Mouse (Mus musculus) hindbrain, embryonic 14.5 days (tissue): ENCODE data around the gene Fbxw4. TPM values are rescaled to one million over a fixed set of nuclear protein-coding genes. Genes with fewer than 3 reads are reported as not detected.

Source experiments
- ATAC-seq: fragments of 200-750 bp; cut with Nextera tagmentation; 2 replicates; pipeline ENCODE4 v1.8.0; 2017; ENCODE audit warnings: moderate number of reproducible peaks, mild to moderate bottlenecking, moderate TSS enrichment, moderate library complexity; ENCODE audit not compliant: low FRiP score
- DNase-seq: peaks from one replicate; pipeline ENCODE4 v3.0.0-alpha.2; 2015; ENCODE audit warnings: low spot score
- H3K27ac ChIP-seq: fragments of 300-500 bp; sonication (generic); 2 replicates; pipeline ENCODE4 v1.5.1; 2014; ENCODE audit warnings: mild to moderate bottlenecking, moderate library complexity
- H3K27me3 ChIP-seq: fragments of 300-500 bp; sonication (generic); 2 replicates; pipeline ENCODE4 v1.6.1; 2014; ENCODE audit warnings: mild to moderate bottlenecking, low read length, mixed read lengths; ENCODE audit not compliant: control insufficient read depth, insufficient read depth
- H3K36me3 ChIP-seq: fragments of 300-500 bp; sonication (generic); replicated peaks from 2 replicates; pipeline ENCODE4 v1.6.1; 2014; ENCODE audit not compliant: control insufficient read depth, insufficient read depth
- H3K4me1 ChIP-seq: fragments of 300-500 bp; sonication (generic); replicated peaks from 2 replicates; pipeline ENCODE4 v1.6.1; 2014; ENCODE audit warnings: antibody characterized with exemption, low read length, mixed read lengths; ENCODE audit not compliant: control insufficient read depth, insufficient read depth
- H3K4me2 ChIP-seq: fragments of 300-500 bp; sonication (generic); replicated peaks from 2 replicates; pipeline ENCODE4 v1.6.1; 2014; ENCODE audit warnings: mild to moderate bottlenecking, moderate library complexity
- H3K4me3 ChIP-seq: fragments of 300-500 bp; sonication (generic); replicated peaks from 2 replicates; pipeline ENCODE4 v1.5.1; 2014; ENCODE audit warnings: mild to moderate bottlenecking, low read length
- H3K9ac ChIP-seq: fragments of 300-500 bp; sonication (generic); 2 replicates; pipeline ENCODE4 v1.6.1; 2014
- H3K9me3 ChIP-seq: fragments of 300-500 bp; sonication (generic); 2 replicates; pipeline ENCODE4 v1.6.1; 2016; ENCODE audit warnings: low read length; ENCODE audit not compliant: control insufficient read depth
- WGBS: fragments of 180-500 bp; shearing (Covaris S2); extraction: QIAGEN DNeasy Blood & Tissue Kit; methylation state at CpG from one replicate; pipeline ENCODE4 v1.1.7; 2014; 5-methylcytosine and 5-hydroxymethylcytosine counted together
- polyA plus RNA-seq: library from polyadenylated mRNA; unstranded; fragments of >200 nt; fragmentation: Nextera tagmentation; extraction: Ambion mirVana; gene quantifications from 2 replicates; pipeline ENCODE4 v1.2.1, GENCODE M21; 2014

The Fbxw4 gene
- polyA plus RNA-seq, 1 experiment from 2014 or later = 6.7 TPM

DNA sequence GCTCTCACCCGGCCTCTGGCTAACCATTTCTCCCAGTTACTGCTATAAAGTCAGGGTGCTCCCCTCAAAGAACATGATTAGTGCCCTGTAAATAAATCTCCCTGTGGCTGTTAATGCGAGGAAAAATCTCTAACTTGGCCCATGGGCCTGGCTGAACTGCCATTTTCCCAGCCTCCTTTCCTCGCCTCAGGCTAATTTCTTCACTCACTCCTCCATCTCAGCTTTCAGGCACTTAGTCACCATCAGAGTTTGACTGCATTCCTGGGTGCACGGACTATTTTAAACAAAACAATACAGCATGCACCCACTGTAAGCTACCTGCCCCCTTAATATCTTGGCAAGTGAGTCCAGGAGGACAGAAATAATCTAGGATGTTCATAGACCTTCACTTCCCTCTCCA is 13.2 kb downstream of the Fbxw4 start:
- Histone ChIP-seq H3K4me1 (no peaks in the 10 kb centered on the region), H3K9me3 (no peaks in the 10 kb centered on the region), H3K9ac (no peak overlapping the region), H3K4me3 (no peak overlapping the region), H3K27me3 (no peaks in the 10 kb centered on the region), H3K4me2 (no peak overlapping the region), H3K36me3 (no peaks in the 10 kb centered on the region), H3K27ac (no peak overlapping the region)
- ATAC-seq = no peak
- 64% methylated on average over 4 of the region's 4 CpGs for WGBS
- no peak for DNase-seq

DNA sequence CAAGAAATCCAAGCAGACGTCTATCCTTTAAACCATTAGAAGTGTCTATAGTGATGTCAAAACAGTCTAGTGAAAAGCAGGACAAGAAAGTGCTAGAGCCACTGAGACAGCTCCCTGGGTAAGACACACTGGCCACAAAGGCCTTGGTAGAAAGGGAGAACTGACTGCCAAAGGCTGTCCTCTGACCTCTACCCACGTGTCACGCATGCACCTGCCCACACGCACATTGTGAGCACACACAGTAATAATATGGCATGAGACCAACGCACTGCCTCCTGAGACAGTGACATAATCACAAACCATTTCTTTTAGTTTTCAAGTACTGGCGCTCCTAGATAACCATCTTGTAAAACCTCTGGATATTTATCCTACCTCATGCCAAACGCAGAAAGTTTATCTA is 19.4 kb downstream of the Fbxw4 start:
- H3K27ac ChIP-seq = no peak overlapping the region
- H3K4me3 ChIP-seq = no peak overlapping the region
- no peaks in the 10 kb centered on the region for H3K9me3 ChIP-seq
- no peak for ATAC-seq
- H3K9ac ChIP-seq = no peak overlapping the region
- H3K27me3 ChIP-seq = no peaks in the 10 kb centered on the region
- no peaks in the 10 kb centered on the region for H3K4me1 ChIP-seq
- peaks cover 15% of the 10 kb centered on the region for H3K36me3 ChIP-seq
- no peak overlapping the region for H3K4me2 ChIP-seq
- 86% methylated on average over 7 of the region's 7 CpGs for WGBS
- DNase-seq = no peak

GRCm38 (mm10) chr19:45635960-45636359 is 24.2 kb downstream of the Fbxw4 start:
- WGBS = 73% methylated on average over 5 of the region's 5 CpGs
- H3K9ac ChIP-seq = no peak overlapping the region
- no peak overlapping the region for H3K27ac ChIP-seq
- no peaks in the 10 kb centered on the region for H3K9me3 ChIP-seq
- H3K27me3 ChIP-seq = no peaks in the 10 kb centered on the region
- peaks cover 40% of the 10 kb centered on the region for H3K36me3 ChIP-seq
- H3K4me2 ChIP-seq = no peak overlapping the region
- ATAC-seq (no peak), DNase-seq (no peak)
- no peaks in the 10 kb centered on the region for H3K4me1 ChIP-seq
- H3K4me3 ChIP-seq = no peak overlapping the region

DNA sequence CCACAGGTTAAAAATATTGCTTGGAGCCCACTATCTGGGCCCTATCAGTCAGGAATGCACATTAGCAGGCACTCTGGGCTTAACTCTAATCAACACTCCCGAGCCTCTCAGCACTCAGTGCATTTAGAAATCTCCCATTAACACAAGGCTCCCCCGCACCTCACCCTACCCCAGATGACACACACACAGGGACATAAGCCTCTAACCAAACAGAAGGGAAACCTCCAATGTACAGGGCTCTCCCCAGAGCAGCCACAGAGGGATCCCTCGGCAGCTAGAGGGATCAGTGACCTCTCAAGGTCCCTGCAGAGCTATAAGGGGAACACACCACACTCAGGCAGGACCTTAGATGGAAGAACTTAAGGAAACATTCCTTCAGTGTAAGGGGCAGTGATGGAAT is 28.5 kb downstream of the Fbxw4 start:
- WGBS = 63% methylated on average over 3 of the region's 3 CpGs
- no peaks in the 10 kb centered on the region for H3K27me3 ChIP-seq
- DNase-seq (no peak), ATAC-seq (no peak)
- H3K27ac ChIP-seq = no peak overlapping the region
- H3K4me1 ChIP-seq = no peaks in the 10 kb centered on the region
- no peaks in the 10 kb centered on the region for H3K9me3 ChIP-seq
- no peak overlapping the region for H3K4me3 ChIP-seq
- H3K4me2 ChIP-seq = no peak overlapping the region
- H3K36me3 ChIP-seq = peaks cover 47% of the 10 kb centered on the region
- H3K9ac ChIP-seq = no peak overlapping the region

DNA sequence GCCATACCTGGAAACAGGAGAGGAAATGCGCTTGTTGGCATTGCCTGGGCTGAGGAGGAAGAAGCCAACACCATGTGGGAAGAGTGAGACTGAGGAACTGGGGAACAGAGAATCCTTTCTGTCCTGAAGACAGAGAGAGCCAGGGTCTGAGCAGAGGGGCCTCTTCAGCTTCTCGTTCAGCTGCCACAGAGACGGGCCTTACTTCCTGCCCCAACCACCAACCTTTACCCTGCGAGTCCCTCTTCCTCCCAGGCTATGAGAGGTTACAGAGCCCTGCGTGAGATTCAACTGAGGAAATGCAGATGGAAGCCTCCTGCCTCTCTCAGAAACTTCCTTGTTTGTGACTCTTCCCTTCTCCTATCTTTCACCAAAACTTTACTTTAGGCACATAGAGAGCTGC is 29.2 kb downstream of the Fbxw4 start:
- Histone ChIP-seq H3K4me2 (no peak overlapping the region), H3K4me3 (no peak overlapping the region), H3K4me1 (no peaks in the 10 kb centered on the region), H3K9ac (no peak overlapping the region), H3K36me3 (peaks cover 45% of the 10 kb centered on the region), H3K27me3 (no peaks in the 10 kb centered on the region), H3K27ac (no peak overlapping the region), H3K9me3 (no peaks in the 10 kb centered on the region)
- DNase-seq (no peak), ATAC-seq (no peak)
- WGBS = 85% methylated on average over 5 of the region's 5 CpGs

- 94% methylated on average over 3 of the region's 3 CpGs for WGBS
These were observed 30.9 kb downstream of the Fbxw4 start for GRCm38 (mm10) chr19:45629219-45629618.

GRCm38 (mm10) chr19:45628649-45629048 is 31.5 kb downstream of the Fbxw4 start:
- WGBS = 42% methylated on average over 6 of the region's 6 CpGs
- H3K4me1 ChIP-seq = no peaks in the 10 kb centered on the region
- H3K4me3 ChIP-seq = no peak overlapping the region
- no peak overlapping the region for H3K9ac ChIP-seq
- H3K27me3 ChIP-seq = no peaks in the 10 kb centered on the region
- H3K36me3 ChIP-seq = peaks cover 40% of the 10 kb centered on the region
- H3K9me3 ChIP-seq = no peaks in the 10 kb centered on the region
- H3K27ac ChIP-seq = no peak overlapping the region
- ATAC-seq = no peak
- no peak for DNase-seq
- no peak overlapping the region for H3K4me2 ChIP-seq

More at GRCm38 (mm10) chr19:45629219-45629618, 30.9 kb downstream of the Fbxw4 start:
- ATAC-seq (no peak), DNase-seq (no peak)
- Histone ChIP-seq H3K4me3 (no peak overlapping the region), H3K4me1 (no peaks in the 10 kb centered on the region), H3K27me3 (no peaks in the 10 kb centered on the region), H3K36me3 (peaks cover 40% of the 10 kb centered on the region), H3K27ac (no peak overlapping the region), H3K9ac (no peak overlapping the region), H3K9me3 (no peaks in the 10 kb centered on the region), H3K4me2 (no peak overlapping the region)

DNA sequence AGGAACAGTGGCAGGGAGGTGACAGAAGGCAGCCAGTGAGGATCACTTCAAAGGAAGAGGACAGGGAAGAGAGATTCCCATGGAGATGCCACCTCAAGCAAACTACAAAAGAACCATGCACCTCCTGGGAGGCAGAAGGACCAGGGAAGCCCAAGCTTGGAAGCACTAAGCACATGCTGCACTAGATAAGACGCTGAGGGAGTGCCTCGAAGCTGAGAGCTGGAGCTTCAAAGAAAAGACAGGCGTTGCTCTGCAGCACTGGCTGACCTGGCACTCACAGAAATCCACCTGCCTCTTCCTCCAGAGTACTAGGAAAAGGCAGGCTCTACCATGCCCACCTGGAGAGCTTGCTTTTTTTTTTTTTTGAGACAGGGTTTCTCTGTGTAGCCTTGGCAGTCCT is 33.1 kb downstream of the Fbxw4 start:
- ATAC-seq (no peak), DNase-seq (no peak)
- Histone ChIP-seq H3K36me3 (peaks cover 34% of the 10 kb centered on the region), H3K4me3 (no peak overlapping the region), H3K9ac (no peak overlapping the region), H3K27me3 (no peaks in the 10 kb centered on the region), H3K9me3 (no peaks in the 10 kb centered on the region), H3K4me2 (no peak overlapping the region), H3K4me1 (no peaks in the 10 kb centered on the region), H3K27ac (no peak overlapping the region)
- WGBS = 33% methylated on average over 3 of the region's 3 CpGs

GRCm38 (mm10) chr19:45623710-45624109 is 36.4 kb downstream of the Fbxw4 start:
- DNase-seq = no peak
- 83% methylated on average over 4 of the region's 4 CpGs for WGBS
- H3K36me3 ChIP-seq = peaks cover 24% of the 10 kb centered on the region
- ATAC-seq = no peak
- H3K9me3 ChIP-seq = no peaks in the 10 kb centered on the region
- no peak overlapping the region for H3K4me3 ChIP-seq
- H3K27me3 ChIP-seq = no peaks in the 10 kb centered on the region
- no peak overlapping the region for H3K27ac ChIP-seq
- H3K9ac ChIP-seq = no peak overlapping the region
- no peak overlapping the region for H3K4me2 ChIP-seq
- H3K4me1 ChIP-seq = no peaks in the 10 kb centered on the region

DNA sequence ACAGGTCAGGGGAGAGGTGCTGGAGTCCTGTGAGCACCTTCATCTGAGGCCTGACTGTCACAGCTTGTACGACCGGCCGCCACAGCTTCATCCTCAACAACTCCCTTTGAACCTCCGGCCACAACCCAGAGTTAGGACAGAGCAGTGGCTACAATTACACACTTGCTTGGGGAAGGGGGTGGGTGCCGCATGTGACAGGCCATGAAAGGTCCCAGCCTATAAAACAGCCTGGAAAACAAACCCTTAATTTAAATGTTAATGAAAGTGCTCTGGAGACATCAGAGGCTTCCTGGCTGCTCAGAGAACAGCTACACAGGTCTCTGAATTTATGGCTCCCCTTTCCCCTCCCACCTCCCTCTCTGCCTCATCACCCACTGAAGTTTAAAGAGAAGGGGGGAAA is 38.0 kb downstream of the Fbxw4 start:
- no peak overlapping the region for H3K4me2 ChIP-seq
- no peak overlapping the region for H3K27ac ChIP-seq
- H3K9ac ChIP-seq = no peak overlapping the region
- WGBS = 31% methylated on average over 5 of the region's 5 CpGs
- H3K27me3 ChIP-seq = no peaks in the 10 kb centered on the region
- no peak for ATAC-seq
- DNase-seq = no peak
- H3K9me3 ChIP-seq = no peaks in the 10 kb centered on the region
- H3K36me3 ChIP-seq = peaks cover 24% of the 10 kb centered on the region
- H3K4me1 ChIP-seq = 0 out of 2 replicates have a peak, but pooled peaks cover under 1% of the 10 kb centered on the region
- no peak overlapping the region for H3K4me3 ChIP-seq
